Mouse (Mus musculus): ENCODE measurements around the gene Ugt1a6b. TPM values are rescaled to one million over a fixed set of nuclear protein-coding genes. Genes with fewer than 3 reads are reported as not detected.
A peak's percentile ranks its signal among the peaks of the same experiment; 100 is the strongest.

Gene Ugt1a6b
- polyA plus RNA-seq, 1 experiment from 2014 or later: 1.0 TPM

DNA sequence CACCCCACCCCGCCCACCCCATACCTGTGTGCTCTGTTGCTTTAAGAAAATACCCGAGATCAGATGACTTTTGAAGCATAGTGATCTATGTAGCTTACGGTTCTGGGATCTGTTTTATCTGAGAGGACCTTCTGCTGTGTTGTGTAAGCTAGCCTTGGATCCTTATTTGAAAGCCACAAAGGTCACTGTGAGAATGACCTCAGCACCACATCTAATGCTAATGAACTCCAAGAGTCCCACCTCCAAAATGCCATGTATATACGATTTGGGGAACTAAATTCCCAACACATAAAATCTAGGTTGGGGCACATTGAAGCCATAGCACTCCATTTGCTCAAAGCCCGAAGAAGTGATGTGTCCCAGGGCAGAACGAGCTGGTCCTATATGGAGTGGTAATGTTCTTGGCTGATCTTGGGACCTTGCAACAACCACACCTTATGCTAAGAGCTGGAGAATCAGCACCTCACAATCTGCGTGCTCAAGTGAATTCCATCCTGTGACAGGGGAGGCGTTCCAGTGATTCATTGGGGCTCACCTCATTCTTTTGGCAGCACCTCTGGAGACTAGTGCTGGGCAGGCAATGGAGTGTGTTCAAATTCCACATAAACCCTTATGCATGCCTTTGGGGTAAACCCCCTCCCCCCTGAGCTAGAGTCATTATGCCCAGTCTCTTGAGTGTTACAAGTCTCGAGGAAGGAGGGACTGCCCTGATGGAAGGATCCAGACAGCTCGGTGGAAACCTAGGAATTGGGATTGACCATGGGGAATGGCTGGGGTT, 154.0 kb downstream of the Ugt1a6b start:
- WGBS: 80% methylated on average over 10 of the region's 10 CpGs
- Histone ChIP-seq H3K27ac (no peak overlapping the region), H3K4me3 (no peak overlapping the region), H3K36me3 (peaks cover 28% of the 10 kb centered on the region), H3K27me3 (no peaks in the 10 kb centered on the region), H3K4me2 (replicated peaks) (no peak overlapping the region), H3K9me3 (replicated peaks) (peaks cover 78% of the 10 kb centered on the region), H3K9ac (no peak overlapping the region), H3K4me1 (no peaks in the 10 kb centered on the region)
- no peak for ATAC-seq (ENCODE audit: low FRiP score)

- WGBS: 81% methylated on average over 6 of the region's 6 CpGs
- Histone ChIP-seq H3K27ac (no peak overlapping the region), H3K4me1 (no peaks in the 10 kb centered on the region), H3K4me3 (no peak overlapping the region), H3K27me3 (no peaks in the 10 kb centered on the region), H3K4me2 (replicated peaks) (no peak overlapping the region), H3K9me3 (replicated peaks) (peaks cover 71% of the 10 kb centered on the region), H3K9ac (no peak overlapping the region), H3K36me3 (peaks cover 34% of the 10 kb centered on the region)
- ATAC-seq (ENCODE audit: low FRiP score): no peak
Measured at GRCm38 (mm10) chr1:88257681-88258080, 154.6 kb downstream of the Ugt1a6b start.

- H3K36me3 ChIP-seq: peaks cover 41% of the 10 kb centered on the region
- no peak overlapping the region for H3K27ac ChIP-seq
- no peak overlapping the region for H3K4me3 ChIP-seq
- H3K4me1 ChIP-seq: no peaks in the 10 kb centered on the region
- peaks cover 66% of the 10 kb centered on the region for H3K9me3 ChIP-seq (replicated peaks)
- no peak for ATAC-seq (ENCODE audit: low FRiP score)
- no peaks in the 10 kb centered on the region for H3K27me3 ChIP-seq
- H3K9ac ChIP-seq: no peak overlapping the region
- H3K4me2 ChIP-seq (replicated peaks): no peak overlapping the region
- WGBS: 65% methylated on average over 6 of the region's 6 CpGs
Measured at GRCm38 (mm10) chr1:88258361-88258760, 155.3 kb downstream of the Ugt1a6b start.

- no peak overlapping the region for H3K27ac ChIP-seq
Measured at GRCm38 (mm10) chr1:88258881-88259642, 156.0 kb downstream of the Ugt1a6b start.

GRCm38 (mm10) chr1:88259643-88260024, 156.6 kb downstream of the Ugt1a6b start:
- 77% methylated on average over 4 of the region's 4 CpGs for WGBS
- Histone ChIP-seq H3K4me3 (no peak overlapping the region), H3K4me2 (replicated peaks) (no peak overlapping the region), H3K27ac (no peak overlapping the region), H3K27me3 (no peaks in the 10 kb centered on the region), H3K4me1 (no peaks in the 10 kb centered on the region), H3K9me3 (replicated peaks) (peaks cover 61% of the 10 kb centered on the region), H3K36me3 (peaks cover 54% of the 10 kb centered on the region), H3K9ac (no peak overlapping the region)
- ATAC-seq (ENCODE audit: low FRiP score): 0 out of 2 replicates have a peak, but pooled peaks have one; percentile 1

More at GRCm38 (mm10) chr1:88258881-88259642, 156.0 kb downstream of the Ugt1a6b start:
- Histone ChIP-seq H3K4me1 (no peaks in the 10 kb centered on the region), H3K4me3 (no peak overlapping the region), H3K36me3 (peaks cover 48% of the 10 kb centered on the region), H3K9ac (no peak overlapping the region), H3K27me3 (no peaks in the 10 kb centered on the region), H3K9me3 (replicated peaks) (peaks cover 67% of the 10 kb centered on the region), H3K4me2 (replicated peaks) (no peak overlapping the region)
- ATAC-seq (ENCODE audit: low FRiP score): 0 out of 2 replicates have a peak, but pooled peaks have one; percentile 0
- WGBS: 77% methylated on average over 8 of the region's 8 CpGs

DNA sequence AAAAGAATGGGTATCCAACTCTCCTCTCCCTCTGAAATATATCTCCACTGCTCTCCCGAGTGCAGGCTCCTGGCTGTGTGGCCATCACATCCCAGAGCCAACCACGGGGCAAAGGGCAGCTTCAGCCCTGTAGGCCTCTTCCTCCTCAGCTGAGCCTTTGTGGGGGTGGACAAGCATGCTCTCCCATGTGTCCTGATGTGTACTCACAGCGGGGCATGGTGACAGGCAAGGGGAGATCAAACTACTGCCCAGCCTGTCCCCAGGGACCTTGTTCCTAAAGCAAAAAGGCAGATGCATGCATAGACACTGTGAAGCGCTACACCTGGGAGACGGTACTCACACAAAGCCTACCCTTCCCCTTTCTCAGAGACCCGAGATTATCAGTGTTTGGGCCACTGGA, 157.1 kb downstream of the Ugt1a6b start:
- Histone ChIP-seq H3K27ac (no peak overlapping the region), H3K9ac (no peak overlapping the region), H3K36me3 (peaks cover 58% of the 10 kb centered on the region), H3K27me3 (no peaks in the 10 kb centered on the region), H3K4me1 (no peaks in the 10 kb centered on the region), H3K4me3 (no peak overlapping the region), H3K9me3 (replicated peaks) (peaks cover 58% of the 10 kb centered on the region), H3K4me2 (replicated peaks) (no peak overlapping the region)
- ATAC-seq (ENCODE audit: low FRiP score): peak; percentile 2; the same call in 1 of the 2 replicates
- 81% methylated on average over 6 of the region's 6 CpGs for WGBS

DNA sequence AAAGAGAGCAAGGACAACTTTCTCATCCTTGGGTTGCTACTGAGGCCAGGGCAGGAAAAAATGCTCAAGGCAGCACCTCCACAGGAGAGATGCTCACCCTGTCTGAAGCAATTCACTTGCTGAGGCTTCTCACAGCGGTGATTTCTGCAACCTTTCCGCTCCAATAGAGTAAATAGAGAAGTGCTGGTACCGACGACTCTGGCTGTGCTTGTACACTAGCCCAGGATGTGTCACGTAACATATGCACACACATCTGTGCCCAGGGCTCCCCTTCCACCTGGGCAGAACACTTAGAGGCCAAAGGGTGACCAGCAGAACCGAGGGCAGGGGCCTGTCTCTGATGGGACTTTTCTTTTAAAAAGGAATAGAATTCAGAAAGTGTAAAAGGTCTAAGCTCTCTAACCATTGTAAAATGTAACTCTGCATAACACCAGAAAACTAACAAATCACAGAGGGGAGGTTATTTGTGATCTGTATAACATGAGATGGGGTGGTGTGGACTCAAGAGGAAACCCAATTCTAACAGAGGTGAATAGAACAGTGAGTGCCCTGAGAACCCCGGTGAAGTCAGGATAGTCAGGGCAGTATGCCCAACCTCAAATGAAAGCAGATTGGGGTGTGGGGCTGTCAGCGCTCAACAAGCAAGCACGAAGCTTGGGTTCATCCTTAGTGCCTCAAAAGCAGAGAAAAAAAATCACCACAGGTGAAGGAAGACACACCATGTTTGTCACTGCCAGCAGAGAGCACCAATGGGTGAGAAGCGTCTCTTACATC, 157.7 kb downstream of the Ugt1a6b start:
- no peak overlapping the region for H3K4me2 ChIP-seq (replicated peaks)
- peaks cover 65% of the 10 kb centered on the region for H3K36me3 ChIP-seq
- no peak overlapping the region for H3K4me3 ChIP-seq
- H3K9me3 ChIP-seq (replicated peaks): peaks cover 57% of the 10 kb centered on the region
- H3K27ac ChIP-seq: no peak overlapping the region
- H3K4me1 ChIP-seq: no peaks in the 10 kb centered on the region
- ATAC-seq (ENCODE audit: low FRiP score): no peak
- H3K9ac ChIP-seq: no peak overlapping the region
- 84% methylated on average over 10 of the region's 10 CpGs for WGBS
- H3K27me3 ChIP-seq: no peaks in the 10 kb centered on the region

- no peak overlapping the region for H3K27ac ChIP-seq
- 85% methylated on average over 7 of the region's 7 CpGs for WGBS
- no peak for ATAC-seq (ENCODE audit: low FRiP score)
- peaks cover 74% of the 10 kb centered on the region for H3K36me3 ChIP-seq
- no peak overlapping the region for H3K9ac ChIP-seq
- H3K27me3 ChIP-seq: no peaks in the 10 kb centered on the region
- no peaks in the 10 kb centered on the region for H3K4me1 ChIP-seq
- H3K4me2 ChIP-seq (replicated peaks): no peak overlapping the region
- H3K9me3 ChIP-seq (replicated peaks): peaks cover 48% of the 10 kb centered on the region
- no peak overlapping the region for H3K4me3 ChIP-seq
Measured at GRCm38 (mm10) chr1:88261706-88262105, 158.7 kb downstream of the Ugt1a6b start.

- Histone ChIP-seq H3K36me3 (peaks cover 80% of the 10 kb centered on the region), H3K27ac (no peak overlapping the region), H3K9ac (no peak overlapping the region), H3K9me3 (replicated peaks) (peaks cover 43% of the 10 kb centered on the region), H3K4me1 (no peaks in the 10 kb centered on the region), H3K4me2 (replicated peaks) (no peak overlapping the region), H3K27me3 (no peaks in the 10 kb centered on the region), H3K4me3 (no peak overlapping the region)
- 83% methylated on average over 4 of the region's 4 CpGs for whole genome bisulfite sequencing
- no peak for ATAC-seq (ENCODE audit: low FRiP score)
Measured at GRCm38 (mm10) chr1:88262255-88262654, 159.2 kb downstream of the Ugt1a6b start.

DNA sequence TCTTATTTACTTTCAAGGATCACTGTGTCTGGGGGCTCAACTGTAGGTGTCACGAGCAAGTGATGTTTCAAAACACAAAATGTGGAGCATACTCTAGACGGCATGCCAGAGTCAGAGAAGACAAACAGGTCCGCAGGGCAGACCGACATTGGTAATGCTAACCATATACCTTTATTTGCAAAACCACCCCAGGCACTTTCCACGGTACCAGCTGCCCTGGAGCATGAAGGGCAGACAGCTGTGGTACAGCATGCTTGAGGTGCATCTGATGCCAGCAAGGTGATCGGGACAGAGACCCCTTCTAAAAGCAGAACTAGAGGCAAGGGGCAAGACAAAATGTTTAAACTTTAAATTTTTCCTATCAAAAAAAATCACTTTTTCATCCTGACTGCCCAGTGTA, 159.9 kb downstream of the Ugt1a6b start:
- no peak for ATAC-seq (ENCODE audit: low FRiP score)
- Histone ChIP-seq H3K4me2 (replicated peaks) (no peak overlapping the region), H3K4me1 (no peaks in the 10 kb centered on the region), H3K27me3 (no peaks in the 10 kb centered on the region), H3K36me3 (peaks cover 87% of the 10 kb centered on the region), H3K4me3 (no peak overlapping the region), H3K27ac (no peak overlapping the region), H3K9ac (no peak overlapping the region), H3K9me3 (replicated peaks) (peaks cover 36% of the 10 kb centered on the region)
- 78% methylated on average over 6 of the region's 6 CpGs for WGBS

GRCm38 (mm10) chr1:88263778-88264177, 160.7 kb downstream of the Ugt1a6b start:
- Histone ChIP-seq H3K27ac (no peak overlapping the region), H3K9ac (no peak overlapping the region), H3K27me3 (no peaks in the 10 kb centered on the region), H3K4me1 (no peaks in the 10 kb centered on the region), H3K4me2 (replicated peaks) (no peak overlapping the region), H3K36me3 (peaks cover 95% of the 10 kb centered on the region), H3K4me3 (no peak overlapping the region), H3K9me3 (replicated peaks) (peaks cover 30% of the 10 kb centered on the region)
- no peak for ATAC-seq (ENCODE audit: low FRiP score)
- 92% methylated on average over 5 of the region's 5 CpGs for WGBS

DNA sequence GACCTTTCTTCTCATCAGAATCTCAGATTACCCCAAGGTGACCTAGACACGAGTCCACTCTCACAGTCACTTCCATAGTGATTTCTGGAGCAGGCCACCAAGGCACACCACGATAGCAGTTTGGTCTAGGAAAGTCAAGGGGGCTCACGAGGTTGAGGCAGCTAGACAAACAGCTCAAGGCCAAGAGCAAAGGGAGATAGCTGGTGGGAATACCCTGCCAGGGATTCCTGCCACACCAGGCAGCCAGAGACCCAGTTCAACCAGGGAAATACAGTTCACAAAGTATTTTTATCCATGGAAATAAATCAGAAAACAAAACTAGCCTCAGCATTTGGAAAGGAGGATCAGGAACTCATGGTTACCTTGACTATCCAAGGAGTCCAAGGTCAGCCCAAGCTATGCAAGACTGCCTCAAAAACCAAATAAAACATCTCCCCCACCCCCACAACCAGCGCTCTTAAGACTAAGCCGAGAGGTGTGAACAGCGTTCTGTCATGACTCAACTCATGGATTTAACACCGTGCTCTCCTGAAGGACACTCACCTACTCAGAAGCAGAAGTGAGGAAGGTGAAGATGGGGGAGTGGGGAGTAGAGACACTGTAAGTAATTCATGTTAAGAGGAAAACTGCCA, 161.3 kb downstream of the Ugt1a6b start:
- WGBS: 92% methylated on average over 7 of the region's 7 CpGs

More for the DNA sequence above, 161.3 kb downstream of the Ugt1a6b start:
- Histone ChIP-seq H3K4me2 (replicated peaks) (no peak overlapping the region), H3K36me3 (peaks cover 99% of the 10 kb centered on the region), H3K9ac (no peak overlapping the region), H3K4me1 (no peaks in the 10 kb centered on the region), H3K9me3 (replicated peaks) (peaks cover 27% of the 10 kb centered on the region), H3K27ac (no peak overlapping the region), H3K4me3 (no peak overlapping the region), H3K27me3 (no peaks in the 10 kb centered on the region)
- no peak for ATAC-seq (ENCODE audit: low FRiP score)
